Mouse (Mus musculus) liver, embryonic 14.5 days (tissue): ENCODE results near the gene Ly6g6c. TPM values are rescaled to one million over a fixed set of nuclear protein-coding genes. Genes with fewer than 3 reads are reported as not detected.

Experiments
- ATAC-seq: fragments of 200-750 bp; cut with Nextera tagmentation; 2 replicates; pipeline ENCODE4 v1.8.0; 2017; ENCODE audit warnings: moderate number of reproducible peaks, mild to moderate bottlenecking, moderate library complexity; ENCODE audit not compliant: insufficient read depth
- DNase-seq, 3 experiments: peaks; one replicate each; pipeline ENCODE4 v3.0.0-alpha.2; 2012 to 2013; ENCODE audit warnings: low read depth in 3 of 3, low spot score in 3 of 3
- H3K27ac ChIP-seq: fragments of 300-500 bp; sonication (generic); 2 replicates; pipeline ENCODE4 v1.5.1; 2014; ENCODE audit warnings: moderate library complexity, mild to moderate bottlenecking, control low read depth, inconsistent platforms
- H3K27me3 ChIP-seq: fragments of 300-500 bp; sonication (generic); 2 replicates; pipeline ENCODE4 v1.6.1; 2014; ENCODE audit warnings: mild to moderate bottlenecking, low read length, moderate library complexity; ENCODE audit not compliant: control insufficient read depth, insufficient read depth
- H3K36me3 ChIP-seq: fragments of 300-500 bp; sonication (generic); replicated peaks from 2 replicates; pipeline ENCODE4 v1.6.1; 2014; ENCODE audit warnings: low read depth; ENCODE audit not compliant: control insufficient read depth, insufficient read depth
- H3K4me1 ChIP-seq, 2 experiments: fragments of 200-500 bp in 1 of 2; fragments of 300-500 bp in 1 of 2; sonication (generic) in 1 of 2; replicated peaks; 2 replicates each; pipeline ENCODE4 v1.6.1; 2012 to 2014; ENCODE audit warnings: antibody characterized with exemption in 1 of 2, inconsistent platforms in 1 of 2, low read length in 1 of 2; ENCODE audit not compliant: control insufficient read depth in 2 of 2, insufficient read depth in 2 of 2
- H3K4me2 ChIP-seq: fragments of 300-500 bp; sonication (generic); 2 replicates; pipeline ENCODE4 v1.6.1; 2014; ENCODE audit warnings: low read depth, mild to moderate bottlenecking, control low read depth, moderate library complexity
- H3K4me3 ChIP-seq, 2 experiments: fragments of 200-500 bp in 1 of 2; fragments of 300-500 bp in 1 of 2; sonication (generic) in 1 of 2; 2 replicates each; pipeline ENCODE4 v1.5.1; 2012 to 2014; ENCODE audit warnings: low read depth in 2 of 2, low read length in 2 of 2, mild to moderate bottlenecking in 2 of 2, control low read depth in 1 of 2, inconsistent platforms in 1 of 2, moderate library complexity in 1 of 2; ENCODE audit not compliant: insufficient read depth in 1 of 2
- H3K9ac ChIP-seq: fragments of 300-500 bp; sonication (generic); replicated peaks from 2 replicates; pipeline ENCODE4 v1.6.1; 2014; ENCODE audit warnings: mild to moderate bottlenecking, control low read depth, moderate library complexity
- H3K9me3 ChIP-seq: fragments of 300-500 bp; sonication (generic); 2 replicates; pipeline ENCODE4 v1.6.1; 2016; ENCODE audit warnings: low read length, mixed read lengths; ENCODE audit not compliant: control insufficient read depth
- CTCF ChIP-seq: IDR thresholded peaks from 2 replicates; pipeline ENCODE4 v1.5.1; 2016; ENCODE audit warnings: antibody characterized with exemption, low read depth, control low read depth
- EP300 ChIP-seq: IDR thresholded peaks from 2 replicates; pipeline ENCODE4 v1.6.1; 2016; ENCODE audit warnings: antibody characterized with exemption, low read depth
- WGBS: fragments of 180-500 bp; shearing (Covaris S2); extraction: QIAGEN DNeasy Blood & Tissue Kit; methylation state at CpG from one replicate; pipeline ENCODE4 v1.1.7; 2014; ENCODE audit not compliant: insufficient replicate concordance; 5-methylcytosine and 5-hydroxymethylcytosine counted together
- polyA plus RNA-seq, 2 experiments: library from polyadenylated mRNA; depleted of rRNA in 1 of 2; stranded (reverse) in 1 of 2; unstranded in 1 of 2; fragments of >200 nt; fragmentation: Nextera tagmentation in 1 of 2; extraction: Ambion mirVana in 1 of 2; gene quantifications; 2 replicates each; pipeline versions ENCODE4 v1.2.1 to v1.2.3; 2012 to 2014

The Ly6g6c gene
- polyA plus RNA-seq, 2 experiments = 0.26 to 0.37 TPM

DNA sequence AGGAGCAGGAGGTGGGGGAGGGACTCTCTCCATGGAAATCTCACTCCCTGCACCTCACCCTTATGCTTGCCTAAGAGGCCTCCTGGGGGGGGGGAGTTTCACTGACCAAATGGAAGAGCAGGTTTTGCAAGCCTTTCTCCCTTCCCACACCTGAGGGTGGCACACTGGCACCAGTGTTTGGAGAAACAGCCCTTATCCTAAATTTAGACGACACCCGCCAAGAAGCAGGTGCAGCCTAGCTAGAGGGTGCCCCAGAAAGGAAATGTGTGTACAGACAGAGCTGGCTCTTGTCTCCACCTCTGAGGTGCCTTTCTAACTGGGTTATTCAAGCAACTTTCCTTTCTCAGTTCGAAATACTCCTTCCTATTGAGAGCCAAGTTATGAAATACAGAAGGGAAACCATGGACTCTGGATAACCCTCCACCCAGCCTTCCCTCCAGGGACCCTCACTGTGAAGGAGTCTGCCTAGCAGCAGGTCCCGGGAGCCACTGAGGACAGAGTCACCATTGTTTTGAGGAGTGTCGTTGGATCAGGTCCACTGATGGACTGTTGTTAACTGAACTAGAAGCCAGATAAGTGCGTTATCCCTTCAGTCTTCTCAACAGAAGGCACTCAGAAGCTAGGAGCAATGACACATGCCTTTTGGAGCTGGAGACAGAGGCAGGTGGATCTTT is 5.5 kb downstream of the Ly6g6c start:
- ATAC-seq (no peak), DNase-seq (no peak)
- Histone ChIP-seq H3K4me2 (no peak overlapping the region), H3K36me3 (no peaks in the 10 kb centered on the region), H3K9ac (no peak overlapping the region), H3K27me3 (peaks cover 22% of the 10 kb centered on the region), H3K4me3 (no peak overlapping the region), H3K27ac (no peak overlapping the region), H3K4me1 (peaks cover 0 to 5% of the 10 kb centered on the region in 2 experiments; a peak in 2 of 4 replicates), H3K9me3 (no peaks in the 10 kb centered on the region)
- no peak for TF ChIP-seq CTCF
- 46% methylated on average over 6 of the region's 6 CpGs for WGBS

DNA sequence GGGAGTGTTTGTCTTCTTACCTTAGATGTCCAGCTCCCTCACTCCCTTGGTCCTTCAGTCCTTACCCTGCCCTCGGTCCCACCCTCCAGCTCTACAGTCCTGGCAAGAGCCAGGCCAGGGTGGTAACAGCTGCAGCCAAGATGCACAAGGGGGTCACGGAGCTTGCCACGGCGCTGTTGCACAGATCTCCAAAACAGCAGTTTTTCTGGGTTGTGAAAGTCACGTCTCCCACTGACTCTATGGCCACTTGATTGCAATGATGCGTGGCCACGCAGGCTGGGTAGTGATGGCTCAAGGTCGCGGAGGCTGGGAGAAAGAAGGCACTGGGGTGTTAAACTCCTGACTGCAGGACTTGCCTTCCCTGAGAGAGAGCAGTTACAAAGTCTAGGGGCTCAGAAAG is 6.3 kb downstream of the Ly6g6c start:
- TF ChIP-seq EP300 (no peak), CTCF (no peak)
- no peaks in the 10 kb centered on the region for H3K36me3 ChIP-seq
- H3K9ac ChIP-seq = no peak overlapping the region
- 76% methylated on average over 9 of the region's 9 CpGs for WGBS
- no peak overlapping the region for H3K4me2 ChIP-seq
- 0 out of 4 replicates have a peak, but pooled peaks cover 0 to 2% of the 10 kb centered on the region in 2 experiments for H3K4me1 ChIP-seq
- no peak overlapping the region for H3K27ac ChIP-seq
- peaks cover 14% of the 10 kb centered on the region for H3K27me3 ChIP-seq
- ATAC-seq (no peak), DNase-seq (no peak)
- H3K9me3 ChIP-seq = no peaks in the 10 kb centered on the region
- no peak overlapping the region for H3K4me3 ChIP-seq

DNA sequence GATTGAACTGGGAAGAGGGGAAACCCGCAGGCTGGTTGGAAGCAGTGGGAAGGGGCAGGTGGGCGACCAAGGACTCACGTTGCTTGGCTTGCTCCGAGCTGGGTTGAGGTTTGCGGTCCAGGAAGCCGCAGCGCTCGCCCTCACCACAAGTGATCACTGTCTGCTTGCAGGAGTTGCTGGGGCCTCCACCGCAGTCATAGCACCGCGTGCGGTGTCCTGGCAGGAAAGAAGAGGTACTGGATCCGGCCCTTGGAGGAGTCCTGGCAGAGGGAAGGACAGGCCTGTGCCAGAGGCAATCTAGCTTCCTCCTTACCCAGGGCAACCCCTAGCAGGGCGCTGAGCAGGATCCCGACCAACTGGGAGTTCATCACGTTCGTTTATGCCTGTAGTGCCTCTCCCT is 8.9 kb downstream of the Ly6g6c start:
- H3K9me3 ChIP-seq = no peaks in the 10 kb centered on the region
- no peaks in the 10 kb centered on the region for H3K36me3 ChIP-seq
- ATAC-seq = no peak
- no peak overlapping the region for H3K9ac ChIP-seq
- no peak for DNase-seq
- no peak for TF ChIP-seq CTCF
- TF ChIP-seq EP300 = no peak
- no peaks in the 10 kb centered on the region for H3K27me3 ChIP-seq
- no peak overlapping the region for H3K27ac ChIP-seq
- peaks cover 0 to 3% of the 10 kb centered on the region in 2 experiments; a peak in 3 of 4 replicates for H3K4me1 ChIP-seq
- H3K4me3 ChIP-seq = no peak overlapping the region
- H3K4me2 ChIP-seq = no peak overlapping the region
- 12% methylated on average over 17 of the region's 17 CpGs for WGBS

DNA sequence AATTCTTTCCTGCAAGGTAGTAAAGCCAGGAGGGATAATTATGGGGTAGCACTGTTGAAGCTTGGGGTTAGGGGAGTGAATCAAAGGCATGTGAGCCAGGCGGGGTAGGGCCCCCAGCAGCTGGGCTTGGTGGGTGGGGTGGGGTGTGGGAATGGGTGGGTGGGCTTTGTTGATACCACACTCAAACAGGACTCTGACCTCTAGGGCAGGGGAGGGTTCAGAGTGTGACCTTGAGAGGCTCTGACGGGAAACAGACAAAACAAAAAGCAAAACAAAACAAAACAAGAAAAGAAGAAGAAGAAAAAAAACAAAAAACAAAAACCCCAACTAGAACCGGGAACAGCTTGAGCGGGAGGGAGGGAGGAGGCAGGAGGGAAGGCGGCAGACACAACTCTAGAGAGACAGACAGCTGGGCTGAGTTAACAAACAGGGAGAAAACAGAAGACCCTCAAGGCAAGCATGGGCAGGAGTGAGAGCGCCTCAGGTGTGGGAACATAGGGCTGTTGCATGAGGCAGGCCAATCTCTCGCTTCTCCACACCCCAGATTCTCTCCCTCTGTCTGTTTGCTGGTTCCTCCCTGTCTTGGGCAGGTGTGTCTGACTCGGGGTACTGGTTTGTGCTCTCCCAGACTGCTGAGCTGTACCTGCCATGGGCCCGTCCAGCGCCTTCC is 11.5 kb downstream of the Ly6g6c start, which contains the start of gene Ly6g6e:
Gene Ly6g6e (plus strand): TSS at position 396 of the 670 bp plus-strand sequence.
- Histone ChIP-seq H3K4me3 (no peak within 1 kb of the TSS), H3K4me1 (peaks cover 12 to 24% of the 10 kb centered on the region in 2 experiments), H3K9ac (no peak within 1 kb of the TSS), H3K9me3 (no peaks in the 10 kb centered on the region), H3K27me3 (no peaks in the 10 kb centered on the region), H3K4me2 (no peak within 1 kb of the TSS), H3K36me3 (no peaks in the 10 kb centered on the region), H3K27ac (no peak within 1 kb of the TSS)
- 46% methylated on average over 10 of the region's 10 CpGs for WGBS
- TF ChIP-seq CTCF (no peak), EP300 (no peak)
- DNase-seq = no peak
- ATAC-seq = no peak

DNA sequence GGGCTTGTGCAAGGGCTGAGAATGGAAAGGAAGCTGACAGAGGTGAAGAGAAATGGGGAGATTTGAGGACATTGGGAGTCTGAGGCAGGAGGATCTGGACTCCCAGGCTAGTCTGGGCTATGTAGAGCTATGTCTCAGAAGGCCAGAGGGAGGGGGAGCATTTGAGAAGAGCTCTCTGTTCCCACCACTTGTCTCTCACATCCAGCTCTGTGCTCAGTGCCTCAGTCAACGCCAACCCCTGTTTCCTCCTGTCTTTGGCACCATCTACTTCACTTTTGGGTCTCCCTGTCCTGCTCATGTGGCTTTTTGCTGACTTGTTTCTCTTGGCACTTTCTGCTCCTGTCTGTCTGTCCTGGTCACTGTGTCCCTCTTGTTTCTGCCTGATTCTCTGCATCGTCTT is 12.1 kb downstream of the Ly6g6c start:
- no peak overlapping the region for H3K4me3 ChIP-seq
- H3K4me2 ChIP-seq = no peak overlapping the region
- no peaks in the 10 kb centered on the region for H3K27me3 ChIP-seq
- DNase-seq (no peak), ATAC-seq (no peak)
- no peaks in the 10 kb centered on the region for H3K9me3 ChIP-seq
- H3K9ac ChIP-seq = no peak overlapping the region
- WGBS = 28% methylated on average over 2 of the region's 2 CpGs
- H3K36me3 ChIP-seq = no peaks in the 10 kb centered on the region
- no peak overlapping the region for H3K27ac ChIP-seq
- peaks cover 12 to 24% of the 10 kb centered on the region in 2 experiments for H3K4me1 ChIP-seq
- TF ChIP-seq EP300 (no peak), CTCF (no peak)
